Mouse (Mus musculus) bone marrow macrophage, adult 2 months (primary cell): Measurements from ENCODE around the gene Ghr.

ENCODE experiments used
- CTCF ChIP-seq: IDR thresholded peaks from 2 replicates; pipeline ENCODE4 v1.5.1; 2012; ENCODE audit warnings: low read depth, mild to moderate bottlenecking, low read length, moderate library complexity
- POLR2A ChIP-seq: IDR thresholded peaks from 2 replicates; pipeline ENCODE4 v1.6.1; 2012; ENCODE audit warnings: mild to moderate bottlenecking, low read depth, low read length, borderline replicate concordance

GRCm38 (mm10) chr15:3455572-3455971, 127.7 kb downstream of the Ghr start:
- TF ChIP-seq POLR2A, result no peak
- no peak for TF ChIP-seq CTCF
